Mouse (Mus musculus): Measurements from ENCODE around the gene Tmbim4.

GRCm38 (mm10) chr10:120245681-120246080, 44.3 kb downstream of the Tmbim4 start:
- TF ChIP-seq CTCF (IDR thresholded peaks at IDR 0.05; ENCODE audit: low read depth) (no peak), EP300 (IDR thresholded peaks at IDR 0.05; ENCODE audit: low read depth) (no peak)
